Comparison of ENCODE assay signal across 8 mouse cellular contexts in the genomic region with DNA sequence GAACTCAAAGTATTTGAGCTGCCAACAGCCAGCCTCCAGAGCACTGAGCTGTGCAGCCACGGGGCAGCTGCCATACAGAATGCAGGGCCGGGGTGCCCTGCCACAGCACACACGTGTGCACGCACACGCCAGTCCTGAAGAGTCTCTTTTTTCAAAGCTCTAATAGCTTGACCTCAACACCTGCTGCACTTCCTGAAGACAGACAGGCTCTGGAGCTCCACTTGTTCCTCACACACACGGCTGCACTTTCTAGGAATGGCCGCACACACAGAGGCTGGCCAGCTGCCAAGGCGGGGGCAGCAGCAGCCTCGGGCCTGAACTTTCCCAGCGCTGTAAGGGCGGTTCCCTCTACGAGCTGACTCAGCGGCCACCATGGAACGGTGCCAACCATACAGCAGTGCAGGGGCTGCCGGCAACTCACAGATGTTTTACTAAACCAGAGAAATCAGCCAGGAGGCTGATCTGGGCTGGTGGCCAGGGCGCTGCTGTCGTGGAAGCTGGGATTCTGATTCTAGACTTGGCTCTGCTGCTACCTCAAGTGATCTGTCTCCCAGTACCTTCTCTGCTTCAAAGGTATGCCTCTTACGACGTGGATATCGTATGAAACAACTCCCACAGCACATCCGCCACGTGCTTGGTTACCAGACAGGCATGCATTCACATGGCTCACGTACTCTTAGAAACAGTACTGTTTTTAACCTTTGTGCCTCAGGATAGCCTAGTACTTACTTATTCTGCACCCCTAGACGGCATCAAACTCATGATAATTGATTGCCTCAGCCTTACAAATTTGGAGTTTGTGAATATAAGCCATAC. TPM values are rescaled to one million over a fixed set of nuclear protein-coding genes. Genes with fewer than 3 reads are reported as not detected.
DNase-seq lines count a peak whose midpoint lies in the region; ATAC-seq lines count a peak whose summit lies in the region.

No protein-coding gene starts in this region.

- no peaks in the 10 kb centered on the region for H3K9me3 ChIP-seq in forebrain, embryonic 10.5 days
- no peaks in the 10 kb centered on the region for H3K9me3 ChIP-seq in heart, embryonic 14.5 days (ENCODE audit: control insufficient read depth, low read length)
- H3K9me3 ChIP-seq in liver, embryonic 12.5 days (replicated peaks) = no peaks in the 10 kb centered on the region
- no peaks in the 10 kb centered on the region for H3K9me3 ChIP-seq in stomach, embryonic 16.5 days (replicated peaks; ENCODE audit: control insufficient read depth, low read length)

- peak overlapping the region; percentile 22; the same call in 1 of the 2 replicates for H3K9ac ChIP-seq in heart, embryonic 14.5 days (ENCODE audit: low read length)
- H3K9ac ChIP-seq in liver, embryonic 12.5 days = peak overlapping the region; percentile 56
- no peak overlapping the region for H3K9ac ChIP-seq in stomach, embryonic 16.5 days (ENCODE audit: low read length)

- H3K27me3 ChIP-seq in forebrain, embryonic 10.5 days (ENCODE audit: poor library complexity, severe bottlenecking) = peaks cover 15% of the 10 kb centered on the region
- H3K27me3 ChIP-seq in heart, embryonic 14.5 days (ENCODE audit: control insufficient read depth, insufficient read depth, low read length) = no peaks in the 10 kb centered on the region
- H3K27me3 ChIP-seq in liver, embryonic 12.5 days (replicated peaks) = no peaks in the 10 kb centered on the region
- peaks cover 21% of the 10 kb centered on the region for H3K27me3 ChIP-seq in stomach, embryonic 16.5 days (ENCODE audit: control insufficient read depth, insufficient read depth, low read length)

- peaks cover 78% of the 10 kb centered on the region for H3K4me1 ChIP-seq in forebrain, embryonic 10.5 days
- peaks cover 13 to 64% of the 10 kb centered on the region in 2 experiments for H3K4me1 ChIP-seq in heart, embryonic 14.5 days (ENCODE audit: control insufficient read depth in 2 of 2, insufficient read depth in 2 of 2, low read length in 2 of 2)
- peaks cover 80% of the 10 kb centered on the region for H3K4me1 ChIP-seq in liver, embryonic 12.5 days
- peaks cover 24% of the 10 kb centered on the region for H3K4me1 ChIP-seq in stomach, embryonic 16.5 days (ENCODE audit: control insufficient read depth, insufficient read depth, low read length)

- H3K36me3 ChIP-seq in forebrain, embryonic 10.5 days (replicated peaks) = peaks cover 32% of the 10 kb centered on the region
- peaks cover 5% of the 10 kb centered on the region; the same call in 1 of the 2 replicates for H3K36me3 ChIP-seq in heart, embryonic 14.5 days (ENCODE audit: control insufficient read depth, insufficient read depth, low read length)
- peaks cover 21% of the 10 kb centered on the region for H3K36me3 ChIP-seq in liver, embryonic 12.5 days
- H3K36me3 ChIP-seq in stomach, embryonic 16.5 days (ENCODE audit: control insufficient read depth, insufficient read depth, low read length) = no peaks in the 10 kb centered on the region

- DNase-seq in CD4-positive, CD25-positive, alpha-beta regulatory T cell, adult 2 months (ENCODE audit: low read depth, low spot score) = peak; percentile 86
- peak; percentile 68 for DNase-seq in brain, embryonic 18.5 days (ENCODE audit: low read depth, low spot score)
- DNase-seq in forebrain, embryonic 10.5 days (ENCODE audit: extremely low spot score, low spot score) = peak; percentile 63
- DNase-seq in kidney, postnatal 14 days = peak; percentile 99
- peak; percentile 86 for DNase-seq in natural killer cell, adult 2 months (ENCODE audit: low spot score in 2 of 2)

- H3K27ac ChIP-seq in forebrain, embryonic 10.5 days = peak overlapping the region; percentile 81
- peak overlapping the region; percentile 78 to 84 for H3K27ac ChIP-seq in heart, embryonic 14.5 days (replicated peaks in 1 of 2; ENCODE audit: control insufficient read depth in 1 of 2, insufficient read depth in 1 of 2, low read depth in 2 of 2, low read length in 2 of 2)
- peak overlapping the region; percentile 66 for H3K27ac ChIP-seq in liver, embryonic 12.5 days
- H3K27ac ChIP-seq in stomach, embryonic 16.5 days (ENCODE audit: low read length) = peak overlapping the region; percentile 50; the same call in 1 of the 2 replicates

- H3K4me2 ChIP-seq in heart, embryonic 14.5 days (ENCODE audit: low read length) = peak overlapping the region; percentile 61
- peak overlapping the region; percentile 59 for H3K4me2 ChIP-seq in liver, embryonic 12.5 days
- H3K4me2 ChIP-seq in stomach, embryonic 16.5 days (ENCODE audit: low read depth, low read length) = peak overlapping the region; percentile 30

- ATAC-seq in heart, embryonic 14.5 days (ENCODE audit: insufficient number of reproducible peaks, insufficient read depth, low FRiP score, low read depth) = peak; percentile 94
- ATAC-seq in liver, embryonic 12.5 days = peak; percentile 88
- ATAC-seq in stomach, embryonic 16.5 days (ENCODE audit: insufficient read depth, low FRiP score) = peak; percentile 98

- peak overlapping the region; percentile 26 for H3K4me3 ChIP-seq in forebrain, embryonic 10.5 days
- peak overlapping the region; percentile 11 to 31 for H3K4me3 ChIP-seq in heart, embryonic 14.5 days (ENCODE audit: control insufficient read depth in 1 of 2, insufficient read depth in 1 of 2, low read depth in 1 of 2, low read length in 2 of 2)
- peak overlapping the region; percentile 33 for H3K4me3 ChIP-seq in liver, embryonic 12.5 days
- peak overlapping the region; percentile 12; the same call in 1 of the 2 replicates for H3K4me3 ChIP-seq in stomach, embryonic 16.5 days (replicated peaks; ENCODE audit: low read length)

- 48% methylated on average over 24 of the region's 24 CpGs for WGBS in forebrain, embryonic 10.5 days
- WGBS in heart, embryonic 14.5 days = 4% methylated on average over 24 of the region's 24 CpGs
- 38% methylated on average over 24 of the region's 24 CpGs for WGBS in liver, embryonic 12.5 days (ENCODE audit: insufficient replicate concordance)
- WGBS in stomach, embryonic 16.5 days = 4% methylated on average over 24 of the region's 24 CpGs

RNA-seq across cellular contexts. Expression of a gene that starts 5.1 kb away (rescaled TPM):
- 41.0 and 41.7 TPM in 2 replicates for polyA plus RNA-seq in forebrain, embryonic 10.5 days (2016; fragmentation: Nextera tagmentation; extraction: Ambion mirVana)
- polyA plus RNA-seq in heart, embryonic 14.5 days (2014; fragmentation: Nextera tagmentation; extraction: Ambion mirVana) = 8.1 and 8.8 TPM in 2 replicates
- polyA plus RNA-seq in liver, embryonic 12.5 days (2016; fragmentation: Nextera tagmentation; extraction: Ambion mirVana) = 15.6 and 16.0 TPM in 2 replicates
- polyA plus RNA-seq in stomach, embryonic 16.5 days (2015; fragmentation: Nextera tagmentation; extraction: Ambion mirVana) = 4.2 and 4.5 TPM in 2 replicates

Comparison
In these comparisons a context has a peak if more than half of its experiments do, and no peak if none do; other contexts are left out.
1. Peak in every context shown above with its lines: DNase-seq, ATAC-seq, H3K4me3 ChIP-seq and H3K27ac ChIP-seq.